Comparison of ENCODE assay signal across 15 mouse cellular contexts in the genomic region with DNA sequence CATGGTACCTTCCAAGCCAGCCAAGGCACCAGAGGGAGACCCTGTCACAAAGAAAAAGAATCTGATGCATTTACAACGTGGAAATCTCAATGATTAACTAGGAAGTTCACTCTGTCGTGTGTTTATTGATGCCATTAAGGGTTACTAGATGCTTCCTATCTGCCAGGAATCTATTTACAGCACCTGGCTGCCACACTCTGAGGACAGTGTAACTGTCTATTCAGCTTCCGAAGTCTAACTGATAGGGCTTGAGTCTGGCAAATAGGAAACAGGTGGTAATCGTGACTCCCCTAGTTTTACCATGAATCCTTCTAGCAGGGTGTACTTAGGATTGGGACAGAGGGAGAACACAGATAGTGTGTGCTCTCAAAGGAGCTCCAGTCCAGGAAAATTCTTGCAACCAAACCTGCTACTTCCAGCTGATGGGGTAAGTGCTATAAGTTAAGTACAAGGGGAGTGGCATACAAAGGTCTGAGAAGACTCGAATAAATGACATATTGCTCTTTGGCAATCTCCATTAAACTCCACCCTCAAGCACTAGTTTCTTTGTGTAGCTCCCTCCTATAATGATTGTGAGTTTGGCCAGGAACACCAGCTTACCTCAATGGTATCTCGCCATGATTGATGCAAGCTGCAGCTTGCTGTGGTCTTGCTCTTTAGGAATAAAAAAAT. TPM values are rescaled to one million over a fixed set of nuclear protein-coding genes. Genes with fewer than 3 reads are reported as not detected.
A peak's percentile ranks its signal among the peaks of the same experiment; 100 is the strongest.
DNase-seq lines count a peak whose midpoint lies in the region; ATAC-seq and TF ChIP-seq lines count a peak whose summit lies in the region.
"Had no signal": no experiment of that assay in that cellular context is flagged by ENCODE, and none has a peak within 500 bp of the region (broad histone marks: within the 10 kb centered on the region; RNA-seq: fewer than 3 reads in every experiment).

No protein-coding gene starts in this region.

- H3K36me3 ChIP-seq in heart, embryonic 10.5 days = no peaks in the 10 kb centered on the region
- H3K36me3 ChIP-seq in liver, adult 2 months (ENCODE audit: control insufficient read depth, insufficient read depth, low read length) = no peaks in the 10 kb centered on the region
- no peaks in the 10 kb centered on the region for H3K36me3 ChIP-seq in liver, embryonic 11.5 days (ENCODE audit: control insufficient read depth, insufficient read depth, low read length)
- no peaks in the 10 kb centered on the region for H3K36me3 ChIP-seq in intestine, embryonic 15.5 days
- H3K36me3 ChIP-seq in stomach, embryonic 15.5 days = no peaks in the 10 kb centered on the region
- H3K36me3 ChIP-seq: forebrain, embryonic 15.5 days; liver, embryonic 15.5 days had no signal

- WGBS in heart, embryonic 10.5 days = 60% methylated on average over 6 of the region's 6 CpGs
- 37% methylated on average over 6 of the region's 6 CpGs for WGBS in liver, adult 2 months
- 48% methylated on average over 6 of the region's 6 CpGs for WGBS in liver, embryonic 11.5 days
- 51% methylated on average over 6 of the region's 6 CpGs for WGBS in intestine, embryonic 15.5 days
- WGBS in stomach, embryonic 15.5 days = 49% methylated on average over 6 of the region's 6 CpGs

- no peak for ATAC-seq in liver, embryonic 11.5 days (replicated peaks; ENCODE audit: low FRiP score)
- peak; percentile 71 for ATAC-seq in intestine, embryonic 15.5 days
- ATAC-seq in stomach, embryonic 15.5 days (ENCODE audit: insufficient read depth, low FRiP score, low read depth) = no peak
- ATAC-seq: forebrain, embryonic 15.5 days had no signal

- H3K9me3 ChIP-seq in heart, embryonic 10.5 days = no peaks in the 10 kb centered on the region
- H3K9me3 ChIP-seq in liver, embryonic 11.5 days (ENCODE audit: control insufficient read depth, low read length) = no peaks in the 10 kb centered on the region
- H3K9me3 ChIP-seq in intestine, embryonic 15.5 days = no peaks in the 10 kb centered on the region
- no peaks in the 10 kb centered on the region for H3K9me3 ChIP-seq in stomach, embryonic 15.5 days
- H3K9me3 ChIP-seq: forebrain, embryonic 15.5 days; liver, embryonic 15.5 days had no signal

- peaks cover 20% of the 10 kb centered on the region for H3K4me1 ChIP-seq in heart, embryonic 10.5 days
- H3K4me1 ChIP-seq in liver, adult 2 months (ENCODE audit: control insufficient read depth, insufficient read depth, low read length) = peaks cover 14% of the 10 kb centered on the region; the same call in 1 of the 2 replicates
- H3K4me1 ChIP-seq in liver, embryonic 11.5 days (replicated peaks; ENCODE audit: control insufficient read depth, insufficient read depth, low read length) = no peaks in the 10 kb centered on the region
- peaks cover 12% of the 10 kb centered on the region for H3K4me1 ChIP-seq in intestine, embryonic 15.5 days (replicated peaks)
- 0 out of 2 replicates have a peak, but pooled peaks cover 5% of the 10 kb centered on the region for H3K4me1 ChIP-seq in stomach, embryonic 15.5 days
- H3K4me1 ChIP-seq: forebrain, embryonic 15.5 days had no signal

- intact Hi-C loops in heart, postnatal 14 days (cut with DNase I) = loop anchor here (2.0 to 10.0 kb wide), 2 partner anchors 36 to 446 kb away; no protein-coding TSS in a partner anchor

- H3K4me2 ChIP-seq in liver, embryonic 11.5 days = no peak overlapping the region
- peak overlapping the region; percentile 37 for H3K4me2 ChIP-seq in intestine, embryonic 15.5 days (replicated peaks)
- H3K4me2 ChIP-seq in stomach, embryonic 15.5 days = peak overlapping the region; percentile 29
- H3K4me2 ChIP-seq: forebrain, embryonic 15.5 days; liver, embryonic 15.5 days had no signal

- H3K27me3 ChIP-seq in heart, embryonic 10.5 days (ENCODE audit: insufficient read depth, poor library complexity, severe bottlenecking) = no peaks in the 10 kb centered on the region
- no peaks in the 10 kb centered on the region for H3K27me3 ChIP-seq in liver, adult 2 months (ENCODE audit: control insufficient read depth, insufficient read depth, low read length)
- H3K27me3 ChIP-seq in liver, embryonic 11.5 days (replicated peaks; ENCODE audit: control insufficient read depth, insufficient read depth, low read length) = no peaks in the 10 kb centered on the region
- no peaks in the 10 kb centered on the region for H3K27me3 ChIP-seq in intestine, embryonic 15.5 days (replicated peaks)
- H3K27me3 ChIP-seq in stomach, embryonic 15.5 days (replicated peaks) = no peaks in the 10 kb centered on the region
- H3K27me3 ChIP-seq: forebrain, embryonic 15.5 days; liver, embryonic 15.5 days had no signal

- TF ChIP-seq CTCF in liver, adult 2 months (IDR thresholded peaks at IDR 0.05; ENCODE audit: low read depth, low read length) = no peak

- no peak for DNase-seq in heart, embryonic 10.5 days (ENCODE audit: low spot score)
- DNase-seq in heart, postnatal 14 days = no peak
- DNase-seq in liver, adult 2 months (ENCODE audit: extremely low read depth, low read depth, low spot score) = peak; percentile 54
- no peak for DNase-seq in liver, embryonic 11.5 days (ENCODE audit: low spot score)
- DNase-seq in MN1 (ENCODE audit: low spot score) = no peak
- DNase-seq in spleen, postnatal 4 days (ENCODE audit: low spot score in 2 of 2) = no peak
- DNase-seq: B cell, adult 2 months; cerebellum, adult 2 months; embryo, embryonic 11 days; midbrain, embryonic 14.5 days; thymus, adult 2 months had no signal

- H3K4me3 ChIP-seq in heart, embryonic 10.5 days = no peak overlapping the region
- H3K4me3 ChIP-seq in liver, adult 2 months (ENCODE audit: insufficient read depth, low read depth, low read length) = no peak overlapping the region
- H3K4me3 ChIP-seq in liver, embryonic 11.5 days (ENCODE audit: low read depth, low read length) = no peak overlapping the region
- H3K4me3 ChIP-seq in intestine, embryonic 15.5 days (replicated peaks) = no peak overlapping the region
- no peak overlapping the region for H3K4me3 ChIP-seq in stomach, embryonic 15.5 days (replicated peaks)
- H3K4me3 ChIP-seq: forebrain, embryonic 15.5 days; liver, embryonic 15.5 days had no signal

- H3K27ac ChIP-seq in heart, embryonic 10.5 days = peak overlapping the region; percentile 78
- 0 out of 2 replicates have a peak overlapping the region, but pooled peaks have one; percentile 12 for H3K27ac ChIP-seq in liver, adult 2 months (replicated peaks; ENCODE audit: insufficient read depth, low read depth, low read length)
- no peak overlapping the region for H3K27ac ChIP-seq in liver, embryonic 11.5 days (ENCODE audit: low read depth, low read length)
- H3K27ac ChIP-seq in intestine, embryonic 15.5 days = peak overlapping the region; percentile 71
- peak overlapping the region; percentile 36; the same call in 1 of the 2 replicates for H3K27ac ChIP-seq in stomach, embryonic 15.5 days
- H3K27ac ChIP-seq: forebrain, embryonic 15.5 days; liver, embryonic 15.5 days had no signal

- TF ChIP-seq POLR2A in liver, adult 2 months (IDR thresholded peaks at IDR 0.05; ENCODE audit: extremely low read depth, insufficient read depth, low read length) = no peak

- no peaks in the 10 kb centered on the region for H3K79me2 ChIP-seq in liver, adult 2 months (ENCODE audit: control insufficient read depth, insufficient read depth, low read length)

- H3K9ac ChIP-seq in liver, adult 2 months (ENCODE audit: low read depth, low read length) = no peak overlapping the region
- no peak overlapping the region for H3K9ac ChIP-seq in liver, embryonic 11.5 days (ENCODE audit: low read depth, low read length)
- no peak overlapping the region for H3K9ac ChIP-seq in intestine, embryonic 15.5 days
- no peak overlapping the region for H3K9ac ChIP-seq in stomach, embryonic 15.5 days
- H3K9ac ChIP-seq: forebrain, embryonic 15.5 days; liver, embryonic 15.5 days had no signal

RNA-seq across cellular contexts. Expression of a gene that starts 10.6 kb away (rescaled TPM):
- polyA plus RNA-seq in heart, embryonic 10.5 days (2016; fragmentation: Nextera tagmentation; extraction: Ambion mirVana) = 33.7 and 42.1 TPM in 2 replicates
- 100 to 1,000 TPM; 220 to 235 TPM for total RNA-seq in heart, postnatal 14 days (2021)
- 12.8 and 25.2 TPM in 2 replicates for total RNA-seq in liver, adult 2 months (2014; rRNA removed)
- 24.9 and 31.0 TPM in 2 replicates for polyA plus RNA-seq in liver, adult 2 months (2012; rRNA removed)
- polyA plus RNA-seq in liver, embryonic 11.5 days (2014; fragmentation: Nextera tagmentation; extraction: Ambion mirVana) = 19.5 and 23.2 TPM in 2 replicates
- polyA plus RNA-seq in intestine, embryonic 15.5 days (2015; fragmentation: Nextera tagmentation; extraction: Ambion mirVana) = 32.2 and 32.4 TPM in 2 replicates
- 41.5 and 43.8 TPM in 2 replicates for polyA plus RNA-seq in stomach, embryonic 15.5 days (2015; fragmentation: Nextera tagmentation; extraction: Ambion mirVana)
